Mouse (Mus musculus): ENCODE data around the gene Metap2.
"Not testable (repeated sequence)": the region's sequence is repeated elsewhere in the genome, so short reads cannot be mapped to it uniquely, and the experiment has no call there.

The Metap2 gene

DNA sequence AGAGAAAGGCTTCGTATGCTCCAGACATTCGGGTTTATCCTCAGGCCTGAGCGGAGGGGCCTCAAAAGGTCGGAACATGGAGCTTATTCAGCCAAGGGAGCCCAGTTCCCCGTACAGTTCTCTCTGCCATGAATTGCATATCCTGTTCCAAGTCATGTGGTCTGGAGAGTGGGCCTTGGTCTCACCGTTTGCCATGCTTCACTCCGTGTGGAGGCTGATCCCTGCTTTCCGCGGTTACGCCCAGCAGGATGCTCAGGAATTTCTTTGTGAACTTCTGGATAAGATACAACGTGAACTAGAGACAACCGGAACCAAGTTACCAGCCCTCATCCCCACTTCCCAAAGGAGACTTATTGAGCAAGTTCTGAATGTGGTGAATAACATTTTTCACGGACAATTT is 50.2 kb downstream of the Metap2 start:
- DNase-seq (ENCODE audit: low read depth) = no peak

DNA sequence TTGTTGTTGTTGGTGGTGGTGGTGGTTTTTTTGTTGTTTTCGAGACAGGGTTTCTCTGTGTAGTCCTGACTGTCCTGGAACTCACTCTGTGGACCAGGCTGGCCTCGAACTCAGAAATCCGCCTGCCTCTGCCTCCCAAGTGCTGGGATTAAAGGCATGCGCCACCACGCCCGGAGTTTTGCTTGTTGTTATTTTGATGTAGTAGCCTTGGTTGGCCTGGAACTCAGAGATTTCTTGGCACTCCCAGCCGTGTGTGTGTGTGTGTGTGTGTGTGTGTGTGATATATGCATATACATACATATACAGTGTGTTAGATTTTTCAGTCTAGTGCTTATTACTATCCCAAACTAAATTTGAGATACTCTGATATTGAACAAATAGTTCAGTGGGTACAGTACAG is 61.8 kb downstream of the Metap2 start:
- DNase-seq (ENCODE audit: low read depth) = not testable (repeated sequence)

DNA sequence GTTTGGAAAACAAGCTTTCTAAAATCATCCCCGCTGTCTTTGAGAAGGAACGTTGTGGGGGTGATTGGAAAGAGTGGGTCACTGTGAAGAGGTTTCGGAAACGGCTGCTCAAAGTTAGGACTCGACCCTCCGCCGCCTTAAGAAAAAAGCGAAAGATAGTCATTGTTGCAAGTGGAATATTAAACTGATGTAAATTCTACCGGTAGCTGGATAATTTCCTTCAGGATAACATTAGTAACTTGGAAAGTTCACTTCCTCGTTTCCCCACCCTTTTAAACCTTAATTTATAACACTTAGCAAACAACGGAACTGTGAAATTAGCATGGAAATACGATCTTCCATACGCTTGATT is 62.5 kb downstream of the Metap2 start:
- no peak for DNase-seq (ENCODE audit: low read depth)

DNA sequence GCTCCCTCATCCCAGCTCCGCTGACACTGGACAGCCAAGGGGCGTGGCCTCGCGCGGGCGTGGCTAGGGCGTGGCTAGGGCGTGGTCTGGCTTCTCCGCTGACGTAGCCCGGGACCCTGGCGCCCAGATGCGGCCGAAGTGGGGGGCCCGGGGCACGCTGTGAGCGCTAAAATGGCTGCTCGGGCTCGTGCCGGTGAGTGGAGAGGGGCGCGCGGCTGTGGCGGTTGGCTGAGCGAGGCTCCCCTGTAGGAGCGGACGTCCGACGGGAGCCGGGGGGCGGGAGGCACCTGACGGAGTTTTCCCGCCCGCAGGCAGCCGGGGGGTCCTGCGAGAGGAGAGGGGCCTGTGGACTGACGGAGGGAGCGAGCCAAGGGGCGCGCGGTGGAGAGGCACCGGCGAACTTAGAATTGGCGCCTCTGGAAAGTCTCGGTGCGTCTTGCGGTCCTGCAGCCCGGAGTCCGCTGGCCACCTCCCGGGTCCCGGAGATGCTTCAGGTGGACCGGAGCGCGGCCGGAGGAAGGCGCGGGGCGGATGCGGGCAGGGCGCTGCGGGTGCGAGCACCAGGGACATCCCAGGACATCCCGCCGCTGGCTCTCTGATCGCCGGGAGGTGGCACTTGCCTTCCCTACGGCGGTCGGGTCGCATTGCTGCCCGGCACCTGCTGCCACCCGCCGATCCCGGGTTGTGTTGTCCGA is 63.0 kb downstream of the Metap2 start:
- no peak for DNase-seq (ENCODE audit: low read depth)

GRCm38 (mm10) chr10:93833370-93833698 is 63.6 kb downstream of the Metap2 start:
- DNase-seq (ENCODE audit: low read depth) = no peak

DNA sequence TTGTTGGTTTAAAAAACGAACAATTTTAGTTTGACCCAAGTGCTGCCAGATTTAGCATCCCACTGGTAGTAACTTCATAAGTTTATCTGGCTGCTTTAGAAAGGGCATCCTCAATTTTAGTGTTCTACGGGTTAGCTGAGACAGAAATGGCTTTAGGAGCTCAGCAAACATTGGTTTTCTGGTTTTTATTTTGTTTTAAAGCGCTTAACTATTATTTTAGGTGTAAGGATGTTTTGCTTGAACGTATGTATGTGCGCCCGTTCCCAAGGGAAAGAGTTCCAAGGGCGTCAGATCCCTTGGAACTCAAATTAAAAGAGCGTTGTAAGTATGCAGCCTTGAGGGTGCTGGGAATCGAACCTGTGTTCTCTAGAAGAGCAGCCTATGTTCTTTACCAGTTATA is 64.1 kb downstream of the Metap2 start:
- no peak for DNase-seq (ENCODE audit: low read depth)

DNA sequence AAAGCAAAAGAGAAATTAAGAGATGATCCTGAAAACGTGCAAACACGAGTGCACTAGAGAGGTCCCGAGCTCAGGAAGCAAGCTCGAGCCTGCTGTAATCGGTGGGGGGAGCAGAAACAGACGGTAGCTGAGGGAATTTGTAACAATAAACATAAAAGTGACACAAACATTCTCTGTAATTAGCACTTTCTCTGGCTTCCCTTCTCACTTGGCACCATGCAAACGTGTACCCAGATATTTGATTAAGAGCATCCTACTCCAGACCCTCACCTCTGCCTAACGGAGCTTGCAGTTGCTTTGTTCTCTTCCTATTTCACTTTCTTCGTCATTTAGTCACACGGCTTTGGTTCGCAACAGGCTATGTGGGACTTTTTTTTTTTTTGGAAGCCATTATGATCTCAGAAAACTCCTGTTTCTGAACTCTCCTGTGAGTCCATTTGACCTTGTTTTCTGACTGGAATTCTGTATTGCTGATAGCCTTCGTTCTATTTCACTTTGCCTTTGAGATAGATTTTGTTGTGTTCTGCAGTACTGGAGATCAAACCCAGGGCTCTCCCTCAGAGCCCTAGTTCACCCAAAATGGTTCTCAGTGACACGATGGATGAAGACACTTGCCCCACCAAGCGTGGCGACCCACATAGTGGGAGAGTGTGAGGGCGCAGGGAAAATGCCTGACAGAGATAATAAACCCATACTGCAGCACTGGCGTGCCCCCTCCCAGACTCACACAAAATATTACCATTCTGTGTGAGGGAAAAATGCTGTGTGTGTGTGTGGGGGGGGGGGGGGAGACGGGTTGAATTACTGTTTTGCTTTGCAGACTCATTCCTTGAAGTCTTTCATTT is 64.9 kb downstream of the Metap2 start:
- no peak for DNase-seq (ENCODE audit: low read depth)

DNA sequence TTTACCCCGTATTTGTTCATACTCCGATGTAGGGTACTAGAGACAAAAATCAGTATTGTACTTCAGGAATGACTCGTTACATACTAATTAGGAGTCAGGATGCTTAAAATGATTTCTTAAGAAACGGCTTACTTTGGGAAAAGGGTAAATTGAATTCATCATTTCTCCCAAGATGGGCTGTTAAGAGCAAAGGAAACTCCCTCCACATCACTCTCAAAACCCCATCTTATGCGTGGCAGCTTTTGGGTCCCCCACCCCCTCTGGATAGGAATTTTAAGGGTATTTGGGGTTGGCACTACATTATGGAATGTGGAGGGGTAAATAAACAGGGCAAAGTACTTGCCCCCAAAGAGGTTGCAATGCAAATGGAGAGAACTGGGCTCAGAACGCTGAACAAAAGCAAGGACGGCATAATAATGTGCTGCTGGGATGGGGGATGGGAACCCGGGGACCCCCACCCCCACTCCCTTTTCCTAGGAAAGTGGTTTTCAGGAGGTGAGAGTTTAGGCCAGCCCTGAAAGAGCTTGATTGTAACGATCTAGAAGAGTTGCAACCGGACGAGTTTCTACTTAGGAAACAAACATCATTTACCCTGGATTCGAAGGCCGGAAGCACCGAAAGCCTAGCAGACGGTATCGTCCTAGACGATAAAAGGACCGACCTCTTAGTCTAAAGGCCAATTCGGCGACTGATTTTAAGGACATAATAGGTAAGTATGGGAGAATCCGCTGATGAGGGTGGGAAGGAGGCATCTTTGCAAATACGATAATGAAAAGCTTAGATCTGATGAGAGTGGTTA is 65.8 kb downstream of the Metap2 start, which contains the start of gene Usp44:
TSS of gene Usp44 (plus strand) at position 625 of the 799 bp plus-strand sequence.
- DNase-seq (ENCODE audit: low read depth) = no peak

- DNase-seq (ENCODE audit: low read depth) = no peak
These were observed 66.7 kb downstream of the Metap2 start for GRCm38 (mm10) chr10:93829898-93830831.

GRCm38 (mm10) chr10:93818661-93819060 is 78.2 kb downstream of the Metap2 start:
- DNase-seq (ENCODE audit: low read depth) = no peak

DNA sequence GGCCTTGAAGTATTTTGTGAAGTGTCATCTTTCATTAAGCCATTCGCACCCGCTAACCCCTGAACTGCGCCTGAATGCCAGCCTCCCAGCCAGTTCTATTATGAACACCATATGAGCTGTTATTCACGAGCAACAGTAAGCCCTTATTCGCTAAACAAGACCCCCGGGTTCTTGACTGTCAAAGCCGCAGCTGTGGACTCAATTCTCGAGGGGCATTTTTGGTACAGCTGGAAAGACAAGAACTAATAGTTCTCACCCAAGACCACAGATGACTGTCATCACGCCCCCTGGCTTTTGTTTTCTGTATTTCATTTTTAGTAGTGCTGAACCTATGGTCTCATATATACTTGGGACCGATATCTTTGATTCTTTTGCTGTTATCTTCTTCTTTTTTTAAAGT is 83.1 kb downstream of the Metap2 start:
- no peak for DNase-seq (ENCODE audit: low read depth)

GRCm38 (mm10) chr10:93812774-93813415 is 84.0 kb downstream of the Metap2 start:
- no peak for DNase-seq (ENCODE audit: low read depth)

DNA sequence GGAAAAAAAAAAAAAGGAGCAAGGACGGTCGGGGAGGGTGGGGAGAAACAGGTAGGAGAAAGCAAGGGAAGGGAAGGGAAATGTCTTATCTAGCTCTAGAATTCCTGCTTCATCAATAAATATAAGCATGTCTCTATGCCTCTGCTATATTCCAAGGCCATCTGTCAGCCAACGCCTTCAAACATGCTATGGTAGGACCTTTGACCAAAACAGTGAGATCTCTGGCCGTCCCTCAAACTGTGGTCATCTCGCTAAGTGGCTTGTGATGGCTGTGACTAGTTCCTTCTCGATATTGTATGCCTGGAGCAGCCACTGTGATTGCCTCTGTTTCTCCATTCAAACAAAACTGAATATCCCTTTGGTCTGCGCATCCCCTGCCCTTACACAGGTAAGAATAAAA is 84.8 kb downstream of the Metap2 start:
- DNase-seq (ENCODE audit: low read depth) = no peak

DNA sequence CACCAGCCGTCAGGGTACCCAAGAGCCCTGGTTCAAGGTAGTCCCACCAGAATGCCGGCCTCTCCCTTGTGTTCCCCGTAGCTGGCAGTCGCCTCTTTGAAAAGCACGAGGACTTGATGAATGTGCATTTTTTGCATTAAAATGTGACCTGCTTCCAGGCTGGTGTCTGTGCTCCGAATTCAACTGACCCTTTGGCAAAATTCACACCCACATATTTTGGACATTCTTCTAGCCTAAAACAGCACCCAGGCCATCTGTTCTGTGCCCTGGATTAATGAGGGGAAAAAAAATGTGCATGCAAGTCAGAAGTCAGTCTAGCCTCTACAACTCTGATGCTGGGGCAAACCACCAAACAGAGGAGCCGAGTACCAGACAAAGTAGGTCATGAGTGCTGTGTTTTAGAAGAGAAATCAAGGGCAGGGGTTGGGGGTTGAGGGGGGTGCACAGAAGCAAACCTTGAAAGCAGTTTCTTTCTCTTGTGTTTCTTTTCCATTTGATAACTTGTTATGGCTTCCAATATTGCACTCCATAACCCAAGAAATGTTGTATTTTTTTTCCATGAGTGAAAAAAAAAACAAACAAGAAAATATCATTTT is 86.2 kb downstream of the Metap2 start:
- DNase-seq (ENCODE audit: low read depth) = no peak

- not testable (repeated sequence) for DNase-seq (ENCODE audit: low read depth)
These were observed 87.5 kb downstream of the Metap2 start for GRCm38 (mm10) chr10:93809438-93809837.
